Mouse (Mus musculus) cerebellum, adult 2 months (tissue): ENCODE measurements around the gene Wdfy4.

Source experiments
- CTCF ChIP-seq: fragments of 200-500 bp; IDR thresholded peaks from 2 replicates; pipeline ENCODE4 v1.5.1; 2011; ENCODE audit warnings: low read depth, mild to moderate bottlenecking, control low read depth, low read length, moderate library complexity, borderline replicate concordance; ENCODE audit not compliant: insufficient read depth
- POLR2A ChIP-seq: fragments of 200-500 bp; IDR thresholded peaks from 2 replicates; pipeline ENCODE4 v1.6.1; 2011; ENCODE audit warnings: low read length, control low read depth, borderline replicate concordance; ENCODE audit not compliant: insufficient read depth

GRCm38 (mm10) chr14:32991082-32991481, 194.2 kb downstream of the Wdfy4 start, which contains the start of gene Lrrc18:
- TF ChIP-seq POLR2A: no peak
- TF ChIP-seq CTCF: no peak
